Mouse (Mus musculus) MEL (cell line): ENCODE data around the gene Unc5b. TPM values are rescaled to one million over a fixed set of nuclear protein-coding genes. Genes with fewer than 3 reads are reported as not detected.

Experiments
- DNase-seq: peaks from one replicate; pipeline ENCODE4 v3.0.0; 2011; ENCODE audit warnings: low read depth, low spot score
- H3K27ac ChIP-seq: 2 replicates; pipeline ENCODE4 v1.5.1; 2012; ENCODE audit warnings: low read depth, mild to moderate bottlenecking, control low read depth, low read length, moderate library complexity; ENCODE audit not compliant: control insufficient read depth
- H3K27me3 ChIP-seq, 2 experiments: fragments of 150-350 bp in 1 of 2; sonication (generic) in 1 of 2; 2 replicates each; pipeline ENCODE4 v1.6.1; 2012; ENCODE audit warnings: low read length in 2 of 2, mild to moderate bottlenecking in 2 of 2, improper control_type of control experiment in 1 of 2, moderate library complexity in 1 of 2; ENCODE audit not compliant: insufficient read depth in 2 of 2, control insufficient read depth in 1 of 2
- H3K36me3 ChIP-seq, 2 experiments: 2 replicates each; pipeline ENCODE4 v1.6.1; 2012 to 2014; ENCODE audit warnings: low read length in 2 of 2, improper control_type of control experiment in 1 of 2, inconsistent platforms in 1 of 2, mild to moderate bottlenecking in 1 of 2; ENCODE audit not compliant: insufficient read depth in 2 of 2, control insufficient read depth in 1 of 2
- H3K4me1 ChIP-seq, 2 experiments: fragments of 150-350 bp in 1 of 2; sonication (generic) in 1 of 2; 2 replicates each; pipeline ENCODE4 v1.6.1; 2012; ENCODE audit warnings: low read length in 2 of 2, improper control_type of control experiment in 1 of 2, mild to moderate bottlenecking in 1 of 2; ENCODE audit not compliant: insufficient read depth in 2 of 2, control insufficient read depth in 1 of 2
- H3K4me3 ChIP-seq, 2 experiments: fragments of 150-350 bp in 1 of 2; sonication (generic) in 1 of 2; 2 replicates each; pipeline ENCODE4 v1.5.1; 2012; ENCODE audit warnings: low read depth in 2 of 2, low read length in 2 of 2, mild to moderate bottlenecking in 2 of 2, moderate library complexity in 2 of 2, control low read depth in 1 of 2, improper control_type of control experiment in 1 of 2; ENCODE audit not compliant: control insufficient read depth in 1 of 2, insufficient read depth in 1 of 2
- H3K79me2 ChIP-seq: 2 replicates; pipeline ENCODE4 v1.6.1; 2012; ENCODE audit warnings: mild to moderate bottlenecking, low read length, moderate library complexity; ENCODE audit not compliant: control insufficient read depth, poor library complexity, insufficient read depth
- H3K9ac ChIP-seq: 2 replicates; pipeline ENCODE4 v1.6.1; 2012; ENCODE audit warnings: low read depth, mild to moderate bottlenecking, control low read depth, low read length, moderate library complexity; ENCODE audit not compliant: control insufficient read depth, poor library complexity, severe bottlenecking
- H3K9me3 ChIP-seq: fragments of 150-350 bp; sonication (generic); replicated peaks from 2 replicates; pipeline ENCODE4 v1.6.1; 2012; ENCODE audit warnings: mild to moderate bottlenecking, low read length, improper control_type of control experiment, moderate library complexity; ENCODE audit not compliant: insufficient read depth
- BHLHE40 ChIP-seq: IDR thresholded peaks from 2 replicates; pipeline ENCODE4 v1.6.1; 2012; ENCODE audit warnings: low read depth, mild to moderate bottlenecking, inconsistent platforms, low read length, improper control_type of control experiment, borderline replicate concordance
- CHD2 ChIP-seq: IDR thresholded peaks from 2 replicates; pipeline ENCODE4 v1.6.1; 2011; ENCODE audit warnings: low read length, improper control_type of control experiment
- CTCF ChIP-seq, 3 experiments: IDR thresholded peaks in 2 of 3; conservative IDR thresholded peaks in 1 of 3; 2 replicates each; pipeline ENCODE4 v1.5.1; 2011 to 2012; ENCODE audit warnings: low read length in 3 of 3, low read depth in 2 of 3, mild to moderate bottlenecking in 2 of 3, improper control_type of control experiment in 1 of 3, inconsistent platforms in 1 of 3, mixed read lengths in 1 of 3, moderate library complexity in 1 of 3; ENCODE audit not compliant: control insufficient read depth in 1 of 3, insufficient read depth in 1 of 3, poor library complexity in 1 of 3, severe bottlenecking in 1 of 3
- EP300 ChIP-seq, 2 experiments: IDR thresholded peaks; 2 replicates each; pipeline ENCODE4 v1.6.1; 2011; ENCODE audit warnings: improper control_type of control experiment in 2 of 2, low read length in 2 of 2, low read depth in 1 of 2, mild to moderate bottlenecking in 1 of 2
- ETS1 ChIP-seq: IDR thresholded peaks from 2 replicates; pipeline ENCODE4 v1.6.1; 2012; ENCODE audit warnings: low read depth, mild to moderate bottlenecking, inconsistent platforms, low read length, improper control_type of control experiment, moderate library complexity
- GABPA ChIP-seq: IDR thresholded peaks from 2 replicates; pipeline ENCODE4 v1.6.1; 2012; ENCODE audit warnings: low read depth, mild to moderate bottlenecking, inconsistent platforms, low read length, improper control_type of control experiment, moderate library complexity
- JUND ChIP-seq: IDR thresholded peaks from 2 replicates; pipeline ENCODE4 v1.6.1; 2011; ENCODE audit warnings: low read depth, mild to moderate bottlenecking, improper control_type of control experiment, low read length
- MAFK ChIP-seq: IDR thresholded peaks from 2 replicates; pipeline ENCODE4 v1.6.1; 2011; ENCODE audit warnings: low read depth, mild to moderate bottlenecking, low read length, improper control_type of control experiment, borderline replicate concordance
- MAZ ChIP-seq: IDR thresholded peaks from 2 replicates; pipeline ENCODE4 v1.6.1; 2012; ENCODE audit warnings: low read depth, mild to moderate bottlenecking, inconsistent platforms, low read length, improper control_type of control experiment
- MEF2A ChIP-seq: IDR thresholded peaks from 2 replicates; pipeline ENCODE4 v1.6.1; 2014; ENCODE audit warnings: low read depth, mild to moderate bottlenecking, inconsistent platforms, low read length, improper control_type of control experiment; ENCODE audit not compliant: poor library complexity, insufficient replicate concordance, severe bottlenecking; ENCODE audit errors: extremely low read depth
- MXI1 ChIP-seq: IDR thresholded peaks from 2 replicates; pipeline ENCODE4 v1.6.1; 2011; ENCODE audit warnings: mild to moderate bottlenecking, low read depth, low read length, improper control_type of control experiment
- MYC ChIP-seq: IDR thresholded peaks from 2 replicates; pipeline ENCODE4 v1.6.1; 2011; ENCODE audit warnings: low read depth, mild to moderate bottlenecking, low read length, improper control_type of control experiment, moderate library complexity
- POLR2AphosphoS2 ChIP-seq: IDR thresholded peaks from 2 replicates; pipeline ENCODE4 v1.6.1; 2011; ENCODE audit warnings: low read length, improper control_type of control experiment
- RAD21 ChIP-seq: IDR thresholded peaks from 2 replicates; pipeline ENCODE4 v1.6.1; 2011; ENCODE audit warnings: mild to moderate bottlenecking, low read depth, low read length, improper control_type of control experiment
- RCOR1 ChIP-seq: IDR thresholded peaks from 2 replicates; pipeline ENCODE4 v1.6.1; 2012; ENCODE audit warnings: low read depth, mild to moderate bottlenecking, inconsistent platforms, low read length, improper control_type of control experiment
- SIN3A ChIP-seq: IDR thresholded peaks from 2 replicates; pipeline ENCODE4 v1.6.1; 2012; ENCODE audit warnings: low read length, improper control_type of control experiment, inconsistent platforms
- SMC3 ChIP-seq: IDR thresholded peaks from 2 replicates; pipeline ENCODE4 v1.6.1; 2011; ENCODE audit warnings: low read depth, low read length, improper control_type of control experiment
- TAL1 ChIP-seq: IDR thresholded peaks from 2 replicates; pipeline ENCODE4 v1.6.1; 2012; ENCODE audit warnings: mild to moderate bottlenecking, inconsistent platforms, low read length, moderate library complexity, mixed read lengths
- TCF12 ChIP-seq: IDR thresholded peaks from 2 replicates; pipeline ENCODE4 v1.6.1; 2014; ENCODE audit warnings: low read depth, mild to moderate bottlenecking, inconsistent platforms, low read length, improper control_type of control experiment, moderate library complexity
- USF1 ChIP-seq: IDR thresholded peaks from 2 replicates; pipeline ENCODE4 v1.6.1; 2014; ENCODE audit warnings: low read depth, mild to moderate bottlenecking, inconsistent platforms, low read length, improper control_type of control experiment, moderate library complexity
- USF2 ChIP-seq, 2 experiments: IDR thresholded peaks; 2 replicates each; pipeline ENCODE4 v1.6.1; 2011 to 2012; ENCODE audit warnings: improper control_type of control experiment in 2 of 2, low read length in 2 of 2, borderline replicate concordance in 1 of 2, inconsistent platforms in 1 of 2, low read depth in 1 of 2, mild to moderate bottlenecking in 1 of 2; ENCODE audit not compliant: insufficient read depth in 1 of 2
- ZC3H11A ChIP-seq: IDR thresholded peaks from 2 replicates; pipeline ENCODE4 v1.6.1; 2012; ENCODE audit warnings: low read depth, mild to moderate bottlenecking, inconsistent platforms, low read length, improper control_type of control experiment
- ZKSCAN1 ChIP-seq: IDR thresholded peaks from 2 replicates; pipeline ENCODE4 v1.6.1; 2012; ENCODE audit warnings: low read depth, mild to moderate bottlenecking, inconsistent platforms, low read length, improper control_type of control experiment, moderate library complexity
- ZMIZ1 ChIP-seq: IDR thresholded peaks from 2 replicates; pipeline ENCODE4 v1.6.1; 2012; ENCODE audit warnings: low read depth, mild to moderate bottlenecking, inconsistent platforms, low read length, improper control_type of control experiment, moderate library complexity
- ZNF384 ChIP-seq: IDR thresholded peaks from 2 replicates; pipeline ENCODE4 v1.6.1; 2012; ENCODE audit warnings: low read depth, mild to moderate bottlenecking, inconsistent platforms, low read length, improper control_type of control experiment
- polyA plus RNA-seq, 2 experiments: library from polyadenylated mRNA; stranded (reverse) in 1 of 2; unstranded in 1 of 2; fragments of >175 nt in 1 of 2; fragments of >200 nt in 1 of 2; gene quantifications; 2 replicates each; pipeline versions ENCODE4 v1.2.1 to v1.2.4; 2012; ENCODE audit warnings: low replicate concordance in 2 of 2, low read depth in 1 of 2; ENCODE audit not compliant: insufficient read length in 2 of 2, insufficient read depth in 1 of 2, missing spikeins in 1 of 2
- total RNA-seq: library from RNA; depleted of rRNA; stranded (reverse); fragments of 300-350 nt; gene quantifications from 2 replicates; pipeline ENCODE4 v1.2.3, GENCODE M21; 2012

The Unc5b gene
- total and polyA plus RNA-seq, 3 experiments: not detected

DNA sequence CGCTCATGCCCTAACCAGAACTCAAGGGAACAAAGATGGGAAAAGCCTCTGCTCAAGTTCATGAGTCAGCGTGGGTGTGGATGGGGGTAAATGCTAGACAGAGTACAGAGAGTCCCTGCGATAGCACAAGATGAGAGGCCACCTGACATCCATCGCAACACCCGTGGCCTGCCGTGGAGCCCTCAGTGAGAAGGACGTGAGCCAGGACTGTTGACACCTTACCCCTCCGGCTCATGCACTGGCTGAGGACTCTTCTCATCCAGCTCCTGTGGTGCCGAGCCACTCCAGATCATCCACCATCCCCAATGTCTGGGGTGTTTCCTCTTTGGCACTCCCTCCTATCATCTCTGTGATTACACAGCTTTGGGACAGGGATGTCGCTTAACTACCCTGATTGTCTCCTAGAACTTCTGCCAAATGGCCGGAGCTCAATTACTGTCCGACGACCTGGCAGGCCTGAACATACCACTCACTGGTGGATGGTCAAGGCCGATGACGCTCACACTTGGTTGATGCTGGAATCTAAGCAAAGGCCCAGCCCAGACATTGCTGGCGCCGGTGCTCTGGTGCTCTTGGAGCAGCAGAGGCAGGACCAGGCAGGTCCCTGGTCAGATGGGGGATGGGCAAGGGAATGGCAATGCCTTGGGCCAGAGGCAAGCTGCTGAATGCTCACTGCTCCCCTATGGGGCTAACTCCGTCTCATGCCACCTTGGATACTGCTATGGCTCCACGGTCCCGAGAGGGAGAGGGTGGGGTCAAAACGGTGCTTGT lies 25.8 kb downstream of the Unc5b start:
- Histone ChIP-seq H3K4me1 (no peaks in the 10 kb centered on the region), H3K79me2 (no peaks in the 10 kb centered on the region), H3K4me3 (no peak overlapping the region), H3K27me3 (no peaks in the 10 kb centered on the region), H3K9me3 (no peaks in the 10 kb centered on the region), H3K36me3 (no peaks in the 10 kb centered on the region), H3K9ac (no peak overlapping the region), H3K27ac (no peak overlapping the region)
- no peak for DNase-seq
- no peak for TF ChIP-seq SIN3A
- TF ChIP-seq MYC: no peak
- no peak for TF ChIP-seq RCOR1
- TF ChIP-seq RAD21: no peak
- no peak for TF ChIP-seq USF2 (IDR thresholded peaks at IDR 0.05; ENCODE audit: borderline replicate concordance in 1 of 2, insufficient read depth in 1 of 2, low read depth in 1 of 2, low read length in 2 of 2)
- TF ChIP-seq POLR2AphosphoS2: no peak
- no peak for TF ChIP-seq SMC3
- no peak for TF ChIP-seq BHLHE40
- TF ChIP-seq MAFK: no peak
- no peak for TF ChIP-seq ZC3H11A
- TF ChIP-seq MXI1: no peak
- no peak for TF ChIP-seq GABPA
- no peak for TF ChIP-seq TAL1
- no peak for TF ChIP-seq MAZ
- no peak for TF ChIP-seq USF1
- no peak for TF ChIP-seq ETS1

DNA sequence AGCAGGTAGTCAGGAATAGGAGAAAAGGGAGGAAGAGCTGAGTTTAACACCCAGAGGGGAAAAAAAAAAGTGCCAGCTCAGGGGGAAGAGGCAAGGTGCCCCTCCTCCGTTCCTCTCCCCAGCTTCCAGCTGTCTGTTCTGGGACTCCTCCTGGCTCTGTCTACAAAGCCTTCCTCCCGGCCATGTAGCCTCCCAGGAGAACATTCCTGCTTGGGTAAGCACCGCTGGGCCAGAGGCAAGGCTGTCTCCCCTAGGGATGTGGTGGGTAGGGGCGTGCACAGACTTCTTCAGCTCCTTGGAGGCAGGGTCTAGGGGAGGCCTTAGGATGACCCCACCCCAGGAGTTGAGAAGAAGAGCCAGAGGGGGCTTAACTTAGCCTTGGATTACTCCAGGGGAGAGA lies 26.5 kb downstream of the Unc5b start:
- H3K4me3 ChIP-seq: no peak overlapping the region
- H3K4me1 ChIP-seq: no peaks in the 10 kb centered on the region
- no peak overlapping the region for H3K27ac ChIP-seq
- H3K9ac ChIP-seq: no peak overlapping the region
- no peak for DNase-seq
- no peak for TF ChIP-seq ZNF384
- TF ChIP-seq MAFK: no peak
- TF ChIP-seq CTCF (IDR thresholded peaks at IDR 0.05 in 2 of 3, conservative IDR thresholded peaks at IDR 0.05 in 1 of 3; ENCODE audit: control insufficient read depth in 1 of 3, insufficient read depth in 1 of 3, low read depth in 2 of 3, low read length in 3 of 3, poor library complexity in 1 of 3, severe bottlenecking in 1 of 3): no peak
- TF ChIP-seq BHLHE40: no peak
- TF ChIP-seq ZC3H11A: no peak
- TF ChIP-seq ZKSCAN1: no peak
- TF ChIP-seq CHD2: no peak
- TF ChIP-seq GABPA: no peak
- TF ChIP-seq MEF2A: no peak
- no peak for TF ChIP-seq RAD21
- TF ChIP-seq MYC: no peak
- no peak for TF ChIP-seq TCF12
- TF ChIP-seq RCOR1: no peak
- no peak for TF ChIP-seq JUND
- no peak for TF ChIP-seq SMC3
- TF ChIP-seq ETS1: no peak
- no peak for TF ChIP-seq EP300 (IDR thresholded peaks at IDR 0.05; ENCODE audit: low read depth in 1 of 2, low read length in 2 of 2)
- no peak for TF ChIP-seq USF1
- TF ChIP-seq ZMIZ1: no peak
- H3K36me3 ChIP-seq: no peaks in the 10 kb centered on the region
- no peaks in the 10 kb centered on the region for H3K9me3 ChIP-seq
- H3K79me2 ChIP-seq: no peaks in the 10 kb centered on the region
- no peaks in the 10 kb centered on the region for H3K27me3 ChIP-seq
